Mouse (Mus musculus) ES-E14 (cell line): Measurements from ENCODE around the gene Olfr699. TPM values are rescaled to one million over a fixed set of nuclear protein-coding genes. Genes with fewer than 3 reads are reported as not detected.

Experiments
- DNase-seq: peaks from one replicate; pipeline ENCODE4 v3.0.0-alpha.2; 2013; ENCODE audit warnings: low read depth, low spot score
- H3K27ac ChIP-seq: 2 replicates; pipeline ENCODE4 v1.5.1; 2012; ENCODE audit warnings: low read depth, mild to moderate bottlenecking, low read length, moderate library complexity, mixed read lengths; ENCODE audit not compliant: poor library complexity, insufficient read depth, severe bottlenecking
- H3K36me3 ChIP-seq: 2 replicates; pipeline ENCODE4 v1.6.1; 2012; ENCODE audit warnings: mild to moderate bottlenecking, low read length, moderate library complexity, mixed read lengths; ENCODE audit not compliant: control insufficient read depth, poor library complexity, insufficient read depth, severe bottlenecking
- H3K4me1 ChIP-seq, 2 experiments: fragments of 150-350 bp in 1 of 2; sonication (generic) in 1 of 2; 2 replicates each; pipeline ENCODE4 v1.6.1; 2012; ENCODE audit warnings: low read length in 2 of 2, mild to moderate bottlenecking in 1 of 2, mixed read lengths in 1 of 2; ENCODE audit not compliant: control insufficient read depth in 2 of 2, insufficient read depth in 2 of 2, poor library complexity in 1 of 2
- H3K4me3 ChIP-seq, 2 experiments: fragments of 150-350 bp in 1 of 2; sonication (generic) in 1 of 2; 2 replicates each; pipeline ENCODE4 v1.5.1; 2012; ENCODE audit warnings: low read length in 2 of 2, low read depth in 1 of 2, mild to moderate bottlenecking in 1 of 2, mixed read lengths in 1 of 2; ENCODE audit not compliant: insufficient read depth in 1 of 2, poor library complexity in 1 of 2, severe bottlenecking in 1 of 2
- H3K9ac ChIP-seq: 2 replicates; pipeline ENCODE4 v1.6.1; 2012; ENCODE audit warnings: low read depth, mild to moderate bottlenecking, low read length, mixed read lengths; ENCODE audit not compliant: poor library complexity, insufficient read depth, severe bottlenecking
- H3K9me3 ChIP-seq: fragments of 150-350 bp; sonication (generic); 2 replicates; pipeline ENCODE4 v1.6.1; 2012; ENCODE audit warnings: low read depth, mild to moderate bottlenecking, low read length; ENCODE audit not compliant: control insufficient read depth, insufficient read depth
- CHD2 ChIP-seq: IDR thresholded peaks from 2 replicates; pipeline ENCODE4 v1.6.1; 2014; ENCODE audit warnings: mild to moderate bottlenecking, low read depth, low read length, inconsistent platforms
- HCFC1 ChIP-seq: IDR thresholded peaks from 2 replicates; pipeline ENCODE4 v1.6.1; 2012; ENCODE audit warnings: low read length, inconsistent platforms, borderline replicate concordance; ENCODE audit not compliant: insufficient read depth
- MAFK ChIP-seq: IDR thresholded peaks from 2 replicates; pipeline ENCODE4 v1.6.1; 2014; ENCODE audit warnings: mild to moderate bottlenecking, low read depth, low read length, inconsistent platforms; ENCODE audit not compliant: insufficient read depth
- ZC3H11A ChIP-seq: IDR thresholded peaks from 2 replicates; pipeline ENCODE4 v1.6.1; 2012; ENCODE audit warnings: low read depth, mild to moderate bottlenecking, inconsistent platforms, low read length, borderline replicate concordance
- ZNF384 ChIP-seq: IDR thresholded peaks from 2 replicates; pipeline ENCODE4 v1.6.1; 2012; ENCODE audit warnings: low read depth, low read length, inconsistent platforms
- in situ Hi-C, 2 experiments: fragments of 600-800 bp; cut with MboI; formaldehyde crosslinking; loops; one replicate each; pipeline ENCODE4 v1.15.1; 2025; ENCODE audit warnings: low sequenced_read_pairs in 2 of 2, inconsistent platforms in 1 of 2; ENCODE audit not compliant: unreplicated experiment in 2 of 2
- total RNA-seq: library from RNA; depleted of rRNA; stranded (reverse); fragments of 300-350 nt; gene quantifications from 2 replicates; pipeline ENCODE4 v1.2.3, GENCODE M21; 2012; rRNA removed

Olfr699 gene
- total RNA-seq, result 0.42 and 0.49 TPM in 2 replicates

- H3K4me1 ChIP-seq, result no peaks in the 10 kb centered on the region
- no peaks in the 10 kb centered on the region for H3K9me3 ChIP-seq
- no peak within 1 kb of the TSS for H3K9ac ChIP-seq
- no peak within 1 kb of the TSS for H3K4me3 ChIP-seq
- no peak for DNase-seq
- in situ Hi-C loops, result loop anchor here in 1 of 2 experiments (25.0 kb wide), 1 partner anchor 106 kb away; the partner anchor contains the start of genes Olfr693 and Olfr694
- TF ChIP-seq CHD2 (no peak), HCFC1 (no peak), ZC3H11A (no peak), MAFK (no peak), ZNF384 (no peak)
- H3K27ac ChIP-seq, result no peak within 1 kb of the TSS
- no peaks in the 10 kb centered on the region for H3K36me3 ChIP-seq
Observed at GRCm38 (mm10) chr7:106793098-106793497, at the start of gene Olfr699. Olfr699 (minus strand) TSS chr7:106793198.

GRCm38 (mm10) chr7:106833793-106834192, 40.8 kb upstream of the Olfr699 start, which contains the start of gene Olfr702:
Olfr702 (minus strand) TSS chr7:106833893.
- no peaks in the 10 kb centered on the region for H3K4me1 ChIP-seq

GRCm38 (mm10) chr7:106818414-106818813, 25.4 kb upstream of the Olfr699 start:
- no peak overlapping the region for H3K4me3 ChIP-seq
- DNase-seq, result no peak
- no peak overlapping the region for H3K9ac ChIP-seq
- no peak overlapping the region for H3K27ac ChIP-seq
- H3K4me1 ChIP-seq, result no peaks in the 10 kb centered on the region
- TF ChIP-seq HCFC1 (no peak), CHD2 (no peak), ZC3H11A (no peak), ZNF384 (no peak), MAFK (no peak)
- in situ Hi-C loops, result no loop called here
- no peaks in the 10 kb centered on the region for H3K36me3 ChIP-seq
- no peaks in the 10 kb centered on the region for H3K9me3 ChIP-seq

More at GRCm38 (mm10) chr7:106833793-106834192, 40.8 kb upstream of the Olfr699 start, which contains the start of gene Olfr702:
- no peak within 1 kb of the TSS for H3K27ac ChIP-seq
- H3K4me3 ChIP-seq, result no peak within 1 kb of the TSS
- DNase-seq, result no peak
- H3K9me3 ChIP-seq, result no peaks in the 10 kb centered on the region
- TF ChIP-seq CHD2 (no peak), ZNF384 (no peak), HCFC1 (no peak), ZC3H11A (no peak), MAFK (no peak)
- in situ Hi-C loops, result no loop called here
- H3K9ac ChIP-seq, result no peak within 1 kb of the TSS
- no peaks in the 10 kb centered on the region for H3K36me3 ChIP-seq

- no peaks in the 10 kb centered on the region for H3K4me1 ChIP-seq
- TF ChIP-seq HCFC1, result no peak
- 0 out of 2 replicates have a peak, but pooled peaks have one; percentile 27 for TF ChIP-seq ZC3H11A
- no peak overlapping the region for H3K4me3 ChIP-seq
- H3K27ac ChIP-seq, result no peak overlapping the region
- peak; percentile 24 for DNase-seq
- in situ Hi-C loops, result no loop called here
- no peaks in the 10 kb centered on the region for H3K36me3 ChIP-seq
- no peak overlapping the region for H3K9ac ChIP-seq
- H3K9me3 ChIP-seq, result no peaks in the 10 kb centered on the region
Observed at GRCm38 (mm10) chr7:106815775-106816174, 22.8 kb upstream of the Olfr699 start.

- H3K4me1 ChIP-seq, result no peaks in the 10 kb centered on the region
- TF ChIP-seq ZNF384, result no peak
- no peak for TF ChIP-seq MAFK
- H3K36me3 ChIP-seq, result no peaks in the 10 kb centered on the region
- in situ Hi-C loops, result no loop called here
- no peak within 1 kb of the TSS for H3K27ac ChIP-seq
- no peak for DNase-seq
- no peak within 1 kb of the TSS for H3K4me3 ChIP-seq
- H3K9me3 ChIP-seq, result no peaks in the 10 kb centered on the region
- H3K9ac ChIP-seq, result no peak within 1 kb of the TSS
Observed at GRCm38 (mm10) chr7:106813829-106814228, 20.8 kb upstream of the Olfr699 start, which contains the start of gene Olfr701. Olfr701 (plus strand) TSS chr7:106814129.
